Mouse (Mus musculus): ENCODE data around the gene Tarbp1. TPM values are rescaled to one million over a fixed set of nuclear protein-coding genes. Genes with fewer than 3 reads are reported as not detected.

Tarbp1 gene
- polyA plus RNA-seq, 2 experiments = 3.3 to 8.2 TPM

DNA sequence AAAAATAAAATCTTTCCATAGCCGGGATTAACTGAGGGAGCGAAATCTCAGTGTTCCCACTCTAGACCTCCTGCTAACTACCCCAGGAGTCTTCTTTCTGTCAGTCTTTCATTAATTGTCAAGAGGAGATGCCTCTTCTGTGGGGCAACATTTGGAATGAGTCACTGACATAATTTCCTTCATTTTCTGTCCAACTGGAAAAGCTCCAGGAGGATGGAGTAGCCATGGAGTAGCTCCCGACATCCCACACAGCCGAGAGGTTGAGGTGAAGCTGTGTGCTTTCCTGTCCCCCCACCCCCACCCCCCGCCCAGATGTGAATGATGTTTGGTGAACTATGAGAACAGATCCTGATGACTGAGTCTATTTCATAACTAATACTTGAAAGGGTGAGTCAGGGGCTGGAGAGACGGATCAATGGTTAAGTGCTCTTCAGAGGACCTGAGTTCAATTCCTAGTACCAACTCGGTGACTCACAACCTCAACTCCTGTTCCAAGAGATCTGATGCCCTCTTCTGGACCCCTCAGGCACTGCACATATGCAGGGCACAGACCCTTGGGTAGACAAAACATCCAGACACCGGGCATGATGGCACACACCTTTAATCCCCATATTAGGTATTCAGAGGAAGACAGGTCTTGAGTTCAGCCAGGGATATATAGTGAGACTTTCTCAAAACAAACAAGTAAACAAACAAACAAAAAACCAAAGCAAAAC is 34.2 kb upstream of the Tarbp1 start:
- Histone ChIP-seq H3K27me3 (ENCODE audit: control insufficient read depth, insufficient read depth, low read length) (no peaks in the 10 kb centered on the region), H3K9ac (ENCODE audit: low read depth, low read length, severe bottlenecking) (no peak overlapping the region), H3K9me3 (ENCODE audit: control insufficient read depth, low read length) (no peaks in the 10 kb centered on the region), H3K27ac (replicated peaks; ENCODE audit: low read depth, low read length) (no peak overlapping the region), H3K4me1 (ENCODE audit: control insufficient read depth, insufficient read depth, low read length) (no peaks in the 10 kb centered on the region), H3K4me2 (replicated peaks; ENCODE audit: low read depth, low read length, severe bottlenecking) (no peak overlapping the region), H3K4me3 (replicated peaks; ENCODE audit: low read length) (no peak overlapping the region), H3K36me3 (ENCODE audit: control insufficient read depth, insufficient read depth, low read length) (no peaks in the 10 kb centered on the region)
- no peak for DNase-seq (ENCODE audit: low spot score)
- TF ChIP-seq POLR2A (IDR thresholded peaks at IDR 0.05; ENCODE audit: borderline replicate concordance, extremely low read depth, insufficient read depth, insufficient read length) = no peak
- WGBS = 92% methylated on average over 8 of the region's 8 CpGs
- no peak for ATAC-seq (ENCODE audit: low FRiP score, low read depth)

GRCm38 (mm10) chr8:126508221-126508620 is 33.4 kb upstream of the Tarbp1 start:
- Histone ChIP-seq H3K27me3 (ENCODE audit: control insufficient read depth, insufficient read depth, low read length) (no peaks in the 10 kb centered on the region), H3K27ac (replicated peaks; ENCODE audit: low read depth, low read length) (no peak overlapping the region), H3K4me1 (ENCODE audit: control insufficient read depth, insufficient read depth, low read length) (no peaks in the 10 kb centered on the region), H3K36me3 (ENCODE audit: control insufficient read depth, insufficient read depth, low read length) (no peaks in the 10 kb centered on the region), H3K4me2 (replicated peaks; ENCODE audit: low read depth, low read length, severe bottlenecking) (no peak overlapping the region), H3K4me3 (replicated peaks; ENCODE audit: low read length) (no peak overlapping the region), H3K9me3 (ENCODE audit: control insufficient read depth, low read length) (no peaks in the 10 kb centered on the region), H3K9ac (ENCODE audit: low read depth, low read length, severe bottlenecking) (no peak overlapping the region)
- no peak for TF ChIP-seq POLR2A (IDR thresholded peaks at IDR 0.05; ENCODE audit: borderline replicate concordance, extremely low read depth, insufficient read depth, insufficient read length)
- WGBS = 91% methylated on average over 2 of the region's 2 CpGs
- DNase-seq (ENCODE audit: low spot score) = no peak
- no peak for ATAC-seq (ENCODE audit: low FRiP score, low read depth)

- no peak overlapping the region for H3K4me3 ChIP-seq (replicated peaks; ENCODE audit: low read length)
- H3K27ac ChIP-seq (replicated peaks; ENCODE audit: low read depth, low read length) = no peak overlapping the region
- no peaks in the 10 kb centered on the region for H3K9me3 ChIP-seq (ENCODE audit: control insufficient read depth, low read length)
- H3K27me3 ChIP-seq (ENCODE audit: control insufficient read depth, insufficient read depth, low read length) = no peaks in the 10 kb centered on the region
- no peak overlapping the region for H3K4me2 ChIP-seq (replicated peaks; ENCODE audit: low read depth, low read length, severe bottlenecking)
- 60% methylated on average over 16 of the region's 16 CpGs for WGBS
- no peaks in the 10 kb centered on the region for H3K4me1 ChIP-seq (ENCODE audit: control insufficient read depth, insufficient read depth, low read length)
- no peak overlapping the region for H3K9ac ChIP-seq (ENCODE audit: low read depth, low read length, severe bottlenecking)
- TF ChIP-seq POLR2A (IDR thresholded peaks at IDR 0.05; ENCODE audit: borderline replicate concordance, extremely low read depth, insufficient read depth, insufficient read length) = no peak
- ATAC-seq (ENCODE audit: low FRiP score, low read depth) = no peak
- H3K36me3 ChIP-seq (ENCODE audit: control insufficient read depth, insufficient read depth, low read length) = no peaks in the 10 kb centered on the region
- no peak for DNase-seq (ENCODE audit: low spot score)
Observed at GRCm38 (mm10) chr8:126504492-126505182, 29.8 kb upstream of the Tarbp1 start.

GRCm38 (mm10) chr8:126502722-126503121 is 27.9 kb upstream of the Tarbp1 start:
- TF ChIP-seq POLR2A (IDR thresholded peaks at IDR 0.05; ENCODE audit: borderline replicate concordance, extremely low read depth, insufficient read depth, insufficient read length) = no peak
- no peak overlapping the region for H3K27ac ChIP-seq (replicated peaks; ENCODE audit: low read depth, low read length)
- peaks cover 9% of the 10 kb centered on the region for H3K4me1 ChIP-seq (ENCODE audit: control insufficient read depth, insufficient read depth, low read length)

DNA sequence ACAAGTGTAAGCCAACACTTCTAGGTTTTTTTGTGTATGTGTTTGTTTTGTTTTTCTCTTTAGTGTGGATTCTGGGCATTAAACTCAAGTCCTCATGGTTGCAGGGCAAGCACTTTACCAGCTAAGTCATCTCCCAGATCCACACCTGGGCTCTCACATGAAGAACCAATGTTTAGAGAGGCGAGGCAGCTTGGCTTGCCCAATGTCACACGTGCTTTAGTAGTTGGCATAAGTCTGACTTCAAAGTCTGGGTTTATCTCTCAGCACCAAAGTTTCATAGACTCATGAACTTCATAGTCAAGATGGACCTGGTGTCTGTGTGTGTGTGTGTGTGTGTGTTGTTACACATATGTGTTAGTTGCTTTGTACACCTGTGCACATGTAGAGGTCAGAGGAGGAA is 24.5 kb upstream of the Tarbp1 start:
- Histone ChIP-seq H3K9ac (ENCODE audit: low read depth, low read length, severe bottlenecking) (no peak overlapping the region), H3K4me3 (replicated peaks; ENCODE audit: low read length) (no peak overlapping the region), H3K4me1 (ENCODE audit: control insufficient read depth, insufficient read depth, low read length) (peaks cover 15% of the 10 kb centered on the region), H3K9me3 (ENCODE audit: control insufficient read depth, low read length) (no peaks in the 10 kb centered on the region), H3K4me2 (replicated peaks; ENCODE audit: low read depth, low read length, severe bottlenecking) (no peak overlapping the region), H3K27me3 (ENCODE audit: control insufficient read depth, insufficient read depth, low read length) (no peaks in the 10 kb centered on the region), H3K27ac (replicated peaks; ENCODE audit: low read depth, low read length) (no peak overlapping the region), H3K36me3 (ENCODE audit: control insufficient read depth, insufficient read depth, low read length) (no peaks in the 10 kb centered on the region)
- no peak for TF ChIP-seq POLR2A (IDR thresholded peaks at IDR 0.05; ENCODE audit: borderline replicate concordance, extremely low read depth, insufficient read depth, insufficient read length)
- WGBS = 89% methylated on average over 2 of the region's 2 CpGs
- DNase-seq (ENCODE audit: low spot score) (no peak), ATAC-seq (ENCODE audit: low FRiP score, low read depth) (no peak)

More at GRCm38 (mm10) chr8:126502722-126503121, 27.9 kb upstream of the Tarbp1 start:
- no peak overlapping the region for H3K4me2 ChIP-seq (replicated peaks; ENCODE audit: low read depth, low read length, severe bottlenecking)
- DNase-seq (ENCODE audit: low spot score) = no peak
- no peaks in the 10 kb centered on the region for H3K9me3 ChIP-seq (ENCODE audit: control insufficient read depth, low read length)
- no peak for ATAC-seq (ENCODE audit: low FRiP score, low read depth)
- H3K27me3 ChIP-seq (ENCODE audit: control insufficient read depth, insufficient read depth, low read length) = no peaks in the 10 kb centered on the region
- H3K9ac ChIP-seq (ENCODE audit: low read depth, low read length, severe bottlenecking) = no peak overlapping the region
- H3K36me3 ChIP-seq (ENCODE audit: control insufficient read depth, insufficient read depth, low read length) = no peaks in the 10 kb centered on the region
- WGBS = 50% methylated on average over 2 of the region's 2 CpGs
- H3K4me3 ChIP-seq (replicated peaks; ENCODE audit: low read length) = no peak overlapping the region

All from limb, embryonic 14.5 days (tissue).